Mouse (Mus musculus): ENCODE measurements at regions not wholly inside any gene's neighbourhood (a gene's known extent, or its start where the extent isn't known, plus 50 kb on each side); places are given as distances from the start of the nearest gene placed in this dataset.

- TF ChIP-seq GATA4 (IDR thresholded peaks at IDR 0.05; ENCODE audit: insufficient replicate concordance, low read length), result no peak
Measured at GRCm38 (mm10) chr1:39093291-39093690, 100.2 kb upstream of the Npas2 start.

GRCm38 (mm10) chr1:39094001-39094400 lies 99.5 kb upstream of the Npas2 start:
- TF ChIP-seq GATA4 (IDR thresholded peaks at IDR 0.05; ENCODE audit: insufficient replicate concordance, low read length), result no peak

- no peak for TF ChIP-seq GATA4 (IDR thresholded peaks at IDR 0.05; ENCODE audit: insufficient replicate concordance, low read length)
Measured at GRCm38 (mm10) chr1:39095901-39096300, 97.6 kb upstream of the Npas2 start.

- TF ChIP-seq GATA4 (IDR thresholded peaks at IDR 0.05; ENCODE audit: insufficient replicate concordance, low read length), result no peak
Measured at GRCm38 (mm10) chr1:39096726-39097125, 96.8 kb upstream of the Npas2 start.

GRCm38 (mm10) chr1:39097499-39097898 lies 96.0 kb upstream of the Npas2 start:
- TF ChIP-seq GATA4 (IDR thresholded peaks at IDR 0.05; ENCODE audit: insufficient replicate concordance, low read length), result no peak

DNA sequence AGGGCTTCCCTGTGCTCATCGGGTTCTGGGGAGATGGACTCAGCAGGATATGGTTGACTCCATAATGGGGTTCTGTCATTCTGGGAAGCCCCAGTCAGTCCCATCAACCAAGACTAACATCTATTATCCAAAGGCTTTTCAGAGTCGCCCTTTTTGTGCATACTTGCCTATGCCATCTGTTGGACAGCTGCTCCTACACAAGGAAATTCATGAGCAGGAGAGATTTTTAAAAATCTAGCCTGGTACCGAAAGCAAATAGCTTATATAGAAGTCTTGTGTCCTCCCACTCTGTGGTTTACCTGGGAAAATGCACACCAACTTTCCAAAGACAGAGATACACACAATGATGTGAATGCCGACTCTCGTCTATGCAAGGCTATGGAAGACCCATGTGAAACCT lies 95.4 kb upstream of the Npas2 start:
- no peak for TF ChIP-seq GATA4 (IDR thresholded peaks at IDR 0.05; ENCODE audit: insufficient replicate concordance, low read length)

GRCm38 (mm10) chr1:39099246-39099645 lies 94.3 kb upstream of the Npas2 start:
- TF ChIP-seq GATA4 (IDR thresholded peaks at IDR 0.05; ENCODE audit: insufficient replicate concordance, low read length), result no peak

DNA sequence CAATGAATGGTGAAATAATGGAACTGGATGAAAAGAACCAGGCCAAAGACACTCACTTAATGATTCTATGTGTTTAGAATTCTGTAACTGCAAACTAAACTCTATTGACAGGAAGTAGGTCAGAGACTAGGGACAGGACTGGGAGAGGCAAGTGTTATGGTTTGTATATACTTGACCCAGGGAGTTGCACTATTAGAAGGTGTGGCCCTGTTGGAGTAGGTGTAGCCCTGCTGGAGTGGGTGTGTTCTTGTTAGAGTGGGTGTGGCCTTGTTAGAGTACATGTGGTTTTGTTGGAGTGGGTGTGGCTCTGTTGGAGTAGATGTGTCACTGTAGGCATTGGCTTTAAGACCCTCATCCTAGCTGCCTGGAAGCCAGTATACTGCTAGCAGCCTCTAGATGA lies 93.0 kb upstream of the Npas2 start:
- TF ChIP-seq GATA4 (IDR thresholded peaks at IDR 0.05; ENCODE audit: insufficient replicate concordance, low read length), result no peak

- no peak for TF ChIP-seq GATA4 (IDR thresholded peaks at IDR 0.05; ENCODE audit: insufficient replicate concordance, low read length)
Measured at GRCm38 (mm10) chr1:39102126-39102905, 91.2 kb upstream of the Npas2 start.

DNA sequence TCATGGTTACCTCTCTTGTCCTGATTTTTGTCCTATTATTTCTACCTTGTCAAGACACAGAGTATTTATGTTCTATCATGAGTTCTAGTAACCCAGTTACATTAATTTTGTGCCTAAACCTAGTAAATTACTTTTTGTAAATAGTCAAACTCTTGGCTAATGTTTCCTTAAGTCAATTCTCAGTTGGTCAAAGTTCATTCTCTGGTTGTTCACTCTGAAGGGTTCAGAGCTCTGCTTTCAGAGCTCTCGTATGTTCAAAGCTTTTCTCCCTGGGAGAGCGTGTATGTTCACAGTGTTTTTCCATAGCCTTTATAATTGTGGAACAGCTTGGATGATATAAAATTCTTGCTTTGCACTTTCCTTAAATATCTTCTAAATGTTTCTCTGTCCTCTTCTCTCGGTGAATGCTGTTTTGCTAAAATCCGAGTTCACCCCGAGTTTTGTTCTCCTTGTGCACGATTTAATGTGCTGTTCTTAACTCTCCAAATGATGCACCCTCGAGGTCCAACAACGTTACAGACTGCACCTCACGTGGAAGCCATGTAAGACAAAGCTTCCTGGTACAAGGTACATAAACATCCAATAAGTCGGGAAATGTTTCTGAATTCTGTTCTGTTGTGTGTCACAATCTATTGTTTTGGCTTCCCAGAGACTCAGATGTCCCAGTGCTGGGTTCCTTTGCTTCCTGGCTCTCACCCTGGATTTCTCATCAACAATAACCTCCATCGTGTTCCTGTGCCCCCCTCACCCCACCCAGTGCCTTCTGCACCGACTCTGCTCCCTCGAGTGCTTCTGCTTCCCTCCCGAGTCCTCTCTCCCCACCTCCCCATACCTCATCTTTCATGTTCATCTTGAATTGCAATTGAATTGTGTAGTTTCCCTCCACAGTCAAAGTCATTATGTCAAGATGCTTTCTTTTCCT lies 90.3 kb upstream of the Npas2 start:
- TF ChIP-seq GATA4 (IDR thresholded peaks at IDR 0.05; ENCODE audit: insufficient replicate concordance, low read length), result no peak

GRCm38 (mm10) chr1:39105546-39106371 lies 87.8 kb upstream of the Npas2 start:
- TF ChIP-seq GATA4 (IDR thresholded peaks at IDR 0.05; ENCODE audit: insufficient replicate concordance, low read length), result peak; percentile 38; the same call in 1 of the 2 replicates

DNA sequence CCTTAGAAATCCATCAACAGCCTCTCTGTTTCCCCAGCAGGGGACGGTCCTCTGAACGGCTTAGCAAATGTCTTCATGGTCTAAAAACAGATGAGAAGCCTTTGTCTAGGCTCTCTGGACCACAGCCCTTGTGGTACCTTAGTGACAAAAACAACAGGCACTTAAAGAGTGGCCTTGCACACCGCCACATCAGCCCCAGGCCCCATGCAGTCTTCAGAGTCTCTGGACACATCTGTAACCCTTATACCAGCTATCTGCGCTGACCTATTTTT lies 87.2 kb upstream of the Npas2 start:
- TF ChIP-seq GATA4 (IDR thresholded peaks at IDR 0.05; ENCODE audit: insufficient replicate concordance, low read length), result no peak

DNA sequence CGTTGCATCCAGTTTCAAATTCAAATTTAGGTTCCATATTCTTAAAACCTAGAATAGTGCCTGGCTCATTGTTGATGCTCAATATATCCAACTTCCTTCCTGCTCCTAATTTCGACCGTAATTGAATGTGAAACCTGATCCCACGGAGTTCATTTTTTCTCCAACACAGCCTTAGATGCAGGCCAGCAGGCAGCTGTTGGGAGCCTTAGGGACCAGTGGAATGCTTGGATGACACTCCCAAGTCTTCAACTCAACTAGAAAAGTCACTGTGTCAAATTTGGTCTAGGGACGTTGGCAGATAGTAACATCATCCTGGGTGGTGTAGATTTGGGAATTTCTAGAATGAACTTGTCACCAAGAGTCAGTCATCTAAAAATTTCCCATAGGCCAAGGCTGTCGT lies 86.9 kb upstream of the Npas2 start:
- no peak for TF ChIP-seq GATA4 (IDR thresholded peaks at IDR 0.05; ENCODE audit: insufficient replicate concordance, low read length)

- TF ChIP-seq GATA4 (IDR thresholded peaks at IDR 0.05; ENCODE audit: insufficient replicate concordance, low read length), result no peak
Measured at GRCm38 (mm10) chr1:39116319-39116718, 77.2 kb upstream of the Npas2 start.

DNA sequence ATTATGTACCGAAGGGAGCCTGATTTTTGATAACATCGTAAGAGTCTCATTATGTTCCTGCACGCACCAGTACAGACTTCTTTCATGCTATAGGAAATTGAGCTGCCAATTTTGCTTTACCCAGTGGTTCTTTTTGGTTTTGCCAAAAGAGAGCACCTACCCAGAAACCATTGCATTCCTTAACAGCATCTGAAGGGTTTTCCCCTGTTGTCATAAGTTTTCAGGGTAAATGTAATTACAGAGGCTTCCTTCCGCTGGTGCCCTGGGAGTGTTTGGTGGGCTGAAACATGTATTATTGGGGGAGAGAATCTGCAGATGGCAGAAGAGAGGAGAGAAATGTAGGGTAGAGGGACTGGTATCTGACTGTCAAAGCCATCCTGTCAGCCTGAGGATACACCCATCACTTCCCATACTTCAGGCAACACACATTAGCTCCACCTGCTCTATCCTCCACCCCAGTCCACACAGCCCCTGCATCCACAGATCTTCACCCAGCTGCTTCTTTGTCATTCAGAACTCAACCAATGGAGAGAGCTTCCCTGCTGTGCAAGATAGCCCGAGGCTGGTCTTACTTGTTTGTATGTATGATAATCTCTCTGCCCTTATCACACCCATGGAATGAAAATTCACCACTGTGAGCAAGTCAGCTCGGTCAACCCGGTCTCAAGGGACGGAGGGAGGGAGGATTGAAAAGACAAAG lies 71.1 kb upstream of the Npas2 start:
- TF ChIP-seq GATA4 (IDR thresholded peaks at IDR 0.05; ENCODE audit: insufficient replicate concordance, low read length), result no peak
